Mouse (Mus musculus) NIH3T3 (cell line): Measurements from ENCODE around the gene Mast3.

ENCODE experiments used
- DNase-seq: peaks from one replicate; pipeline ENCODE4 v3.0.0-alpha.2; 2012; ENCODE audit warnings: low read depth

Mast3 gene

DNA sequence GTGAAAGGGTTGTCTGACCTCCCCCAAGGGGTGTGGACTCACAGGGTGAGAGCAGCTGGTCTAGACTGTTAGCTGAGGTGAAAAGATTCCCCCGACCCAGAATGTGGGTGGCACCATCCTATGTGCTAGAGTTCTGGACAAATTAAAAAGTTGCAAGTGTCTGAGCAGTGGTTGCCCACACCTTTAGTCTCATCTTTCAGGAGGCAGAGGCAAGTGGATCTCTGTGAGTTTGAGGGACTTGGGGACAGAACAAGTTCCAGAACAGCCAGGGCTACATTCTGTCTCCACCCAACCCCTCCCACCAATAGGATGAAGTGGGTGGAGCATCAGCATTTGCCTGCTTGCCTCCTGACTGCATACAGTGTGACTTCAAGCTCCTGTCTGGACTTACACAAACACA, 42.7 kb downstream of the Mast3 start:
- no peak for DNase-seq

DNA sequence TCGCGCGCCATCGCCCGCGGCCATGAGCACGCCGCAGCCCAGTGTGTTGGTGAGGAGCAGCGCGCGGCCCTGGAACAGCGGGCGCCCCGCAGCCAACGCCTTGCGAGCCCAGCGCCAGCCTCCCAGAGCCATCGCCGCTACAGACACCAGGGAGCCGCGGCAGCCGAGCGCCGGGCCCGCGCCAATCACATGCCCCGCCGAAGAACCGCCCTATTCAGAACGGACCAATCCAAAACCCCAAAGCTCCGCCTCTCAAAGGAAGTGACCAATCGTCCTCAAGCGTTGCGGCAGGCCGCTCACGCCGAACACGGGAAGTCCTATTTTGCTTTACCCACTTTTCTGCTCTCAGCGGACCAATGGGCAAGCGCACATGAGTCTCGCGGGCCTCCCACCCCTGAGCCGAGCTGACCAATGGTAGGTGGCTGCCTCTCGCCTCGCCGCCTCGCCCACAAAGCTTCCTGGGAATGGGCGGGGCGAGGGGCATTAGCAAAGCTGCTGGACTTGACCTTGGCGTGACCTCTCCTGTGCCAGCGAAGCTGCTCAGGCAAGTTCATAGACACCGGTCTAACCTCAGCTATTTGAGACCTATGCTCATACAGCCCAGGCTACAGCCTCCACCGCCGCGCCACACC, 44.0 kb downstream of the Mast3 start, which contains the start of gene Mpv17l2:
Mpv17l2 (minus strand) TSS at position 172 of the 632 bp plus-strand sequence.
- DNase-seq: peak; percentile 98

DNA sequence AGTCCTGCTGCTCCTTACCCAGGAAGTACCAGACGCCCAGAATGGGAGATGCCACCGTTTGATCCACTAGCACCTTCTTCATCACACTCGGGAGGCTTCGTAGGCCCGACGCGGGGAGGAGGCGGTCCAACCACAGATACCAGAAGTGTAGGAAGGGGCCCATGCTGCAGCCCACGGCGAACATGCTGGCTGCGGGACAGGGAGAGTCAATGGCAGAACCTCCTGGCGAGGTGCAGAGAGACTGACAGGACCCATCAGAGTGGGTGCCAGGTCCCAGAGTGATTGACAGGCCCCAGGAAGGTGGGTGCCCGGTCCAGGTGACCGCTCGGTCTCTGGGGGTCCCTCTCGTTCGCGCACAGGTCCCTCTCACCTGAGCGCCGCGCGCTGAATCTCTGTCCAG, 44.5 kb downstream of the Mast3 start:
- peak; percentile 40 for DNase-seq

DNA sequence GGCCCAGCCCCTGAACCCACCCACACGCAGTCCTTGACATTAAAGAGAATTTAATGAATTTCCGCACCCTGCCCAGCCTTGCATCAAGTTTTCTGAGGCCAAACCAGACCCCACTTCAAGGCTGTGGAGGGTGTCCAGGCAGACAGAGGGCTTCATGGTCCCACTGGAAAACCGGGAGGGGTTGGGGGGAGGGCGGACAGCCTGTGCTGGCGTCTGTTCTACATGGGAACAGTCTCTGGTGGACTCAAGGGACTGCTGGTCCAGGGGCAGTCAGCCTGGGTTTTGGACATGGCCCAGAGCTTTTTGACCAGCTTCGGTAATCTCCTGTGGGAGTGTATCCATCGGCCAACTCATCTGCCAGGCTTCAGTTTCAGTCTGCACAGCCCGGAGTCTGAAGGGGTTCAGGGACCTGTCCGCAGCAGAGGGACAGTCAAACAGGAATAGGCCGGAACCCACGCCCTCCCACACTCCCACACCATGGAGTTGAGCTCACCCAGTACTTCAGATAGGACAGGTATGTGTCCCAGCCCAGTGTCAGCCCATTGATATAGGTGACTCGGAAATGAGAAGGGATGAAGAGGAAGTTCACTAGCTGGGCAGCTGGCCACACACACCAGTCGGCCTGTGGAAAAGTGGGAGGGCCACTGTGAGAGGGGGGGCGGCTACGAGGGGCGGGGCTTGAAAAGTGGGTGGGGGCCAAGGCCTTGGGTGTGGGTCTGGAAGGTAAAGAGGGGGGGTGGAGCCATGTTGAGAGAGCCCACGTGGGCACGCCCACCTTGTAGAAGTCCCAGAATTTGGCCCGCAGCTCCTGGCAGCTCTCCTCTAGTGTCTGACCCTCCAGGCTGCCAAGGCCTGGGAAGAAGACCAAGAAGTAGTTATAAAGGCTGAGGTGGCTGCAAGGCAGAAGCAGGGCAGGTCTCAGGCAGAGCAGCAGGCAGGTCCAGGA, 46.0 kb downstream of the Mast3 start:
- DNase-seq: peak; percentile 66

DNA sequence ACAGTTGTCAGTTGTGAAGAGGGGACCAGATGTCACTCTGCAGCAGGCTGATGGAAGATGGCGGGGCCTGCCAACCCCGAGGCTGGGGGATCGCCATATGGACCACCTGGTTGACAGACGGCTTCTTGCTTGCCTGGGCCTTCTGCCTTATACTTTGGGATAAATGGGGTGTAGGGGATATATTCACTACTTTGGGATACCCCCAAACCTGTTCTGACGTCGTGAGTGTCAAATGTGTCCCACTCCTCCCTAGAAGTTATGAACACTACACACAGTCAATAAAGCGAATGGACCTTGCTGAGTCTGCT, 46.6 kb downstream of the Mast3 start:
- no peak for DNase-seq

DNA sequence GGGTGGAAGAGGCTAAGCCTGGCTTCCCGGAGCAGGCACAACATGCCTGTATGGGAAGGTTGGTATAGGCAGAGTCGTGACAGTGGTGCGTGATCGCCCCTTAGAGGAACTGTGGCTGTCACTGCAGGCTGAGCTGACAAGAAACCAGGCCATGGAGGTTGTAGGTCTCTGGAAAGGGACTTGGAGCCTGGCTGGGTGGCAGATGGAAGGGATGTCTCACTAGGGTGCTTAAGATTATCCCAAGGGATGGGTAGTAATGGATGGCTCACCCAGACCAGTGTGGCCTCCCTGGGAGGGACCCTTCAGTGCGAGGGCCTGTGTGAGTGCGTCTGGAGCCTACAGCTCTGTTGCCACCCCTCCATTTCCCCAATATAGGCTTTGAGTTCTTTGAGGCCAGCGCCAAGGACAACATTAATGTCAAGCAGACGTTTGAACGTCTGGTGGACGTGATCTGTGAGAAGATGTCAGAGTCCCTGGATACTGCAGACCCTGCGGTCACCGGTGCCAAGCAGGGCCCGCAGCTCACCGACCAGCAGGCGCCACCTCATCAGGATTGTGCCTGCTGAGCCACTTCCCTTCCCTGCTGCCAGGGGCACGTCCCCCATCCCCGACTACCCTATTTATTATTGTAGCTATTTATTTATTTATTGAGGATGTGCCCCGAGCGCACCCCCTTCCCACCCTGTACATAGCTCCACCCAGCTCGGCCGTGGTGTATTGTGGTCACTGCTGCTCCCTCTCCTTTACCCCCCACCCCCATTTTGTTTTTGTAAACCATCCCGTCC, 47.1 kb downstream of the Mast3 start:
- DNase-seq: peak; percentile 54

DNA sequence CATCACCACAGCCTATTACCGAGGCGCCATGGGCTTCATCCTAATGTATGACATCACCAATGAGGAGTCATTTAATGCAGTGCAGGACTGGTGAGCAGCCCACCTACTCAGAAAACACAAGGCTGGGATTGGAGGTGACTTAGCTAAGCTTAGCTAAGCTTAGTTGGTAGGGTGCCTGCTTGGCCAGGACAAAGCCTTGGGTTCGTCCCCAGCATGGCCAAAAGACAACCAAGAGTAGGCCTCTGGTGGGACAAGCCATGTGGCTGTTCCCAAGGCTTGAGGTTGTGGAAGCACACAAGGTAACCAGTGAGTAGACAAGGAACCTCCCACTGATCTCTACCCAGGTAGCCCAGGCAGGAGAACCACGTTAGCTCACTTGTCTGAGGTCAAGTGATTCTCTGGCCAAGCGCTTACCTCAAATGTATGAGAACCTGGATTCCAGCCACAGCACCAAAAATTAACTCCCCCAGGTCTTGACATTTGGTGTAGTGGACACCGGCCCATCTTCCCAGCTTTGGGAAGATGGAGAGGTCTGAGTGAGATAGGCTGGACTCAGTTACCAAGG, 48.3 kb downstream of the Mast3 start:
- DNase-seq: no peak

DNA sequence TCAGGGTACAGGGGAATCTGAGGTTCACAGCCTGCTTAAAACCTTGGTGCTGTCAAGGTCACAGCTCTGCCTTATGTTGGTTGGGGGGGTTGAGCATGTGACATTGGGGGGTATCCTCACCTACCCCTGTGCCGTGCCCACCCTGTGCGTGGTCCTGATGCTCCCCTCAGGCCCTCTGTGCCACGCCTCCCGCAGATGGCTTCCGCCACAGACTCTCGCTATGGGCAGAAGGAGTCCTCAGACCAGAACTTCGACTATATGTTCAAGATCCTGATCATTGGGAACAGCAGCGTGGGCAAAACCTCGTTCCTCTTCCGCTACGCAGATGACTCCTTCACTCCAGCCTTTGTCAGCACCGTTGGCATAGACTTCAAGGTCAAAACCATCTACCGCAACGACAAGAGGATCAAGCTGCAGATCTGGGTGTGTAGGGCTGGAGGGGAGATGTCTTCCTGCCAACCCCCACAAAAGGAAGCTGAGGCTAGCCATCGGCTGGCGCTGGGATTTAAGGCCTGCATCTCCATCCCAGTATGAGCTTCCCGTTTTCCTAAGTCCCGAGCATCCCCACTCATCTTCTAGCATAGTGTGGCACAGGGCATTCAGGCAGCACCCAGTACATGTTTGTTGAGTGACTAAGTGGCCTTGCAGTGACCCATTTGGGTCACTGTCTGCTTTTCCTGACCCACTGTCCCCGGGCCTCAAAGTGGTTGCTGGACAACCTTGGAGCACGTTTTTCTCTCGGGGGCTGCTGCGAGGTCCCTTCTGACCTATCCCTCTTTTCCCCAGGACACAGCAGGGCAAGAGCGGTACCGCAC, 49.0 kb downstream of the Mast3 start:
- no peak for DNase-seq

DNA sequence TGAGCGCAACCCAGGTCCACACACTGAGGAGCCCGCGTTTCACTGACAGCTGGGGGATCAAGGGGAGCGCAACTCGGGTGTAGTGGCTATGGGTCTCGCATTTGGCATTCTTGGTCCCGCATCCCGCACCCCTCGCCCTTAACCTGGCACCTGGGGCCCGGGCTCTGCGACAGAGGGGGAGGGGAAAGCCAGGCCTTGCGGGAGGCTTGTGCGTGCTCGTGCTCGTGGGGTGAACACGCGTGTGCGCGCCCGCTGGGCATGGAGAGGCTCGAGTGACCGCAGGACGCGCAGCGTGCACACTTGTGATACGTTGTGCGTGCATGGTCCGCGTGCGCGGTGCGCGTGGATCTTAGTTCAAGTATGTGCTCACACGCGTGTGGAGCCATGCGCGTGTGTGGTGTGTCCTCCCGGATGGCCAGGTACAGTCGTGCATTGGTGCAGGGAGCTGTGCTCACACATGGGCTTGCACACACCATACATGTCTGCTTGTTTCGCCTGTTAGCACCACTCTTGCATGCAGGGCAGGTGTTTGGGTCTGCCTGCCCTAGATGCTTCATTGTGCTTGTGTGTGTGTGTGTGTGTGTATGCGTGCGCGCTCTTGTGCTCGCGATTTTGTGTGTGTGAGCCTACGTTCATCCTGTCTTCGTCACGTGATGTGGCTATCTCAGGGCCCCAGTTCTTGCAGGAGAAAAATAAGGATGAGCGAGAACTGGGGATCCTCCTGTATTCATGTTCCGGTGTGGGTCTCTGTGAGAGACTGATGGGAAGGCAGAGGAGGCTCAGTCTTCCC, 49.8 kb downstream of the Mast3 start:
- peak; percentile 79 for DNase-seq

DNA sequence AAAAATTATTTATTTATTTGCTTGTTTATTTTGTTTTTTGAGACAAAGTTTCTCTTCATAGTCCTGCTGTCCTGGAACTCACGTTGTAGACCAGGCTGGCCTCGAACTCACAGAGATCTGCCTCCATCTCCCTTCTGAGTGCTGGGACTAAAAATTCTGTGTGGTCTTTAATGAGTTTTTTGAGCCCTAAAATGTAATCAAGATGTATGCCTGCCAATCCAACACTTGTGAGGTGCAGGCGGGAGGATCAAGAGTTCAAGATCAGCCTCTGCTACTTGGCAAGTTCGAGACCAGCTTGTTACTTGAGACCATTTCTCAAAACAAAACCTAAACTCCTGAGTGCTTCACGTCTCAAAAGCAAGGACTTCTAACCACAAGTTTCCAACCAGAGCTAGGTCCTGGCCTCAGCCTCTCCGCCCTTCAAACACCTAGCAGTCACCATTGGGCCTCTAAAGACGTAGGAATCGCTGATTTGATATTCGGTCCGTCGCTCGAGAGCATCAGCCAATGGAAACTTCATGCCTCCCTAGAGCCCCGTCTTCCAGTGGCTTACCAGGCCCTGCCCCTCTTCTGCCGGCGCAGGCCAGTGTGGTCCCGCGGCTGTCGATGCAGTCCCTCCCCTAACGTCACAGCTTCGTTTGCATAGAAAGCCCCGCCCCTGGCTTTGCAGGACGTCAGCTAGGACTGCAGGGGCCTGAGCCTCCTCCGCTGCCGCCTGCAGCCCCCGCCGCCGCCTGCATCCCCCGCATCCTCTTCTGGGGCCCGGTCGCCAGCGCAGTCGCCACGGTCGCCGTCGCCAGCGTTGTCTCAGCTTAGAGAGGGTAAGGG, 50.6 kb downstream of the Mast3 start, which contains the start of gene Rab3a:
Rab3a (plus strand) TSS at position 637 of the 828 bp plus-strand sequence.
- peak; percentile 98 for DNase-seq

DNA sequence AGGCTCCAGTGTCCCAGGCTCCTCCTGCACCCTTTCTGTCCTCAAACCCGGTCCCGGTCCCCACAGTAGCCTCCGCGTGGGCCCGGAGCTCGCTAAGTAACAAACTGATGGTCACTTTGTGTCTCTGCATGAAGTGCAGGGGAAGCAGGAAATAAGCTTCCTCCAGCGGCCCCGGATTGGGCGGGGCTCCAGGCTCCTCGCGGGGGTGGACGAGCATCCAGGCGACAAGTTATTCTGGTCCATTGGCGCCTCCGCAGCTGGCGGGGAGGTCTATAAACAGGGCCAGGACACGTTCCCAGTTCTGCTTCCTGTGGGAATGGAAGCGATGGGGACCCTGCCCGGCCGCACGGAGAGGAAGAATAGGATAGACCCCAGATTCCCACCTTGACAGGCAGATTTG, 51.7 kb downstream of the Mast3 start:
- peak; percentile 45 for DNase-seq

DNA sequence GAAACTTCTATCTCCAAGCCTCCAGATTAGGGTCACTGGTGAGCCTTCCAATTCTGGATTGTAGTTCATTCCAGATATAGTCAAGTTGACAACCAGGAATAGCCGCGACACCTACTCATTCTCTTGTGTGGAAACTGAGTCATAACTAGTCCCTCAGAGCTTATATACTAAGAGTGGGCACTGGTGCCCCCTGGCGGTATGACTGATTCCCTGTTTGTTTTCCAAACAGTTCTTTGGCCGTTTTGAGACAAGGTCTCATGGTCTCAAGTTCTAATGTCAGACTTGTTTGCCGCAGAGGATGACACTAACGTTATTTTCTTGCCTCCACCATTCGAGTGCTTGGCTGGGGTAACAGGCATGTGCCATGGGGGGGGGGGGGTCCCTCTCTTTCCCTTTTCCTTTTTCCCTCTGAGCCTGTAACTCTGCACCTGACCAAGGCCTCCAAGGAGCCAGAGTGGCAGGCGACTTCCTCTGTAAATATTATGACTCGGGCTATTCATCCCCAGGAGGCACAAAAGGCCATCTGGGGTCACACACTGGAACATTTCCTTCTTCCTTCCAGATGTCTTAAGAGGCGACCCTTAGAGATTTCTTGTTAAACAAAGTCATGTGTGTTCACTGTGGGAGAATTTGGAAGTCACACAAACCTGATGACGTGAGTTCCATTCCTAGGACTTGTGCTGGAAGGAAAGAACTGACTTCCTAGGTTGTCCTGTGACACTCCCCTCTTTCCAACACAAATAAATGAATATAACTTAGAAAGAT, 52.7 kb downstream of the Mast3 start:
- peak; percentile 89 for DNase-seq

DNA sequence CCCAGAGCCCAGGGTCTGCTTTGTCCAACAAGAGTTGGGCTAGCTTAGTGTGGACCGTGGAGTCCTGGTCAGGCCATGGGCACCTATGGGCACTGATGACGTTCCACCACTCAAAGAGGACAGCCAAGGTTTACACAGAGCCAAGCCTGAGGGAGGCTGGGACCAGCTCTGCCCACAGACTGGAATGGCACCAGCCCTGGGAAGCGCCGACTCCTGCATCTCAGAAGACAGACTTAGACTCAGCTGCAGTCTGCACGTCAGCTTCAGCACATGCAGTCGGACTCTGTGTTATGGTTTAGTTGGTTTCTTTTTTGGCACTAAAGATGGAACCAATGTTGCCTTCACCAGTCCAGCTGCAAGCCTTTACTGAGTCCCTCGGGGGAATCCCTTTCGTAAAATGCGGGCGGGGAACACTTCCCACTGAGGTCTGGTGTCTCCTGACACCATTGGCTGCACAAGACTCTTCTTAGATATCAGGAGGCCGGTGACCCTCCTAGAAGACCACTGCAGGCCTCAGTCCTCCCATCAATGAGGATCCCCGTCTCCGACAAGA, 54.6 kb downstream of the Mast3 start:
- no peak for DNase-seq

DNA sequence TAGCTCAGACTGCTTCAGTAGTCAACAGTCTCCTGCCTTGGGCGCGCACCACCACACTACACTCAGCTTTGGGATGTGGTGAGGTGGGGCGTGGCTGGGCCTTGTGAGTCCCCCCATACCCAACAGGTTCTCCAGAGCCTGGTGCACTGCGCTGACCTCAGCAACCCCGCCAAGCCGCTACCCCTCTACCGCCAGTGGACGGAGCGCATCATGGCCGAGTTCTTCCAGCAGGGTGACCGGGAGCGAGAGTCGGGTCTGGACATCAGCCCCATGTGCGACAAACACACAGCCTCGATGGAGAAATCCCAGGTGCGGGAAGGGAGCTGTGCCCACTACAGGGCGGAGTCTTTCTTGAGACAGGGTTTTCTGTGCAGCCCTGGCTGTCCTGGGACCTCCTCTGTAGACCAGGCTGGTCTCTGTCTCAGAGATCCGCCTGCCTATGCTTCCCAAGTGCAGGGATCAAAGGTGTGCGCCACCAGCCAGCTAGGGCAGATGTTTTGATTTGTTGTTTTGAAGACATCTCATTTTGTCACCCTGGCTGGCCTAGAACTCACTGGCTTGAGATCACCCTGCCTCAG, 55.7 kb downstream of the Mast3 start:
- no peak for DNase-seq

DNA sequence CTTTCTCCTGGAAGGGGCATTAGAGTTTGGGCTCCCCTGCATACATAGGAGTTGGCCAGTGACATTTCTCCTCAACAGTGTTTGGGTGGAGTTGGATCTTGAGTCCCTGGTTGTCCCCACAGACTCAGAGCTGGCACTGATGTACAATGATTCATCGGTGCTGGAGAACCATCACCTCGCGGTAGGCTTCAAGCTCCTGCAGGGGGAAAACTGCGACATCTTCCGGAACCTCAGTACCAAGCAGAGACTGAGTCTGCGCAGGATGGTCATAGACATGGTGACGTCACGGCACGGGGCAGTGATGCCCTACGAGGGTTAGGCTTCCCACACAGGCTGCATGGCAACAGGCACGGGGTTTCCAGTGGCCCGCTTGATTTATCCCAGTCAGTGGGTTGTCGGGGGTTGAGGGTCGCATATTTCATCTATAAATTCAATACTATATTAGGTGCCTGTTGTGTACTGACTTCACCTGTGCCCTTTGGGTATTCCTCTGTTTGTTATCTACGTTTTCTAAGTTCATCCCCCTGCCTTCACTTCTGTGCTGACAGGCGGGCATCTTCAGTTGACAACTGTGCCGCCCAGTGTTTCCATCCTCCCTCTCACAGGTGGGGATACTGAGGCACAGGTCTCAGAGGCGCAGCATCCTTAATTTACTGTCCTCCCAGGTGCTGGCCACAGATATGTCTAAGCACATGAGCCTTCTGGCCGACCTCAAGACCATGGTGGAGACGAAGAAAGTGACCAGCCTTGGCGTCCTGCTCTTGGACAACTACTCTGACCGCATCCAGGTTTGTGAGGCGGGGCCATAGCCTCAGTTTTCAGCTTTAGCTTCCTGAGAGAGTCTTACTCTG, 56.4 kb downstream of the Mast3 start:
- no peak for DNase-seq

DNA sequence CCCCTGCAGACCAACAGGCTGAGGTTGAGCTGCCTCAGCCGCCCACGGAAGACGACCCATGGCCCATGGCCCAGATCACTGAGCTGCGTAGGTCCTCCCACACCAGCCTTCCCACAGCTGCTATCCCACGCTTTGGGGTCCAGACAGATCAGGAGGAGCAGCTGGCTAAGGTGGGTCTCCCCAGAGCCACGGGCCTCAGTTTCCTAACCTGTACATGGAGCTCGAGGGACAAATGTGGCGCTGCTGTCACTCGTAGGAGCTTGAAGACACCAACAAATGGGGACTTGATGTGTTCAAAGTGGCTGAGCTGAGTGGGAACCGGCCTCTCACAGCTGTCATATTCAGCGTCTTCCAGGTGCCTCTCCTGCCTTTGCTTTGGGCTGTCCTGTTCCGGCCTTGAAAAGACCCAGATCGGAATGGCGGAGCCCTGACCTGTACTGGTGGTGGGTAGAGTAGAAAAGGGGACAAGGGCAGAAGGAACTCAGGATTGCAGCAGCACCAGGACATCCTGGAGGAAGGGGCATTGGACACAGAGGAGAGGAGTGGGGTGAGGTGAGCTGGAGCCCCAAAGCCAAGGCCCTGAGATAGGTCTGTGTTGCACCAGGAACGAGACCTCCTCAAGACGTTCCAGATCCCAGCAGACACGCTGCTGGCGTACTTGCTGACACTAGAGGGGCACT, 57.5 kb downstream of the Mast3 start:
- no peak for DNase-seq

DNA sequence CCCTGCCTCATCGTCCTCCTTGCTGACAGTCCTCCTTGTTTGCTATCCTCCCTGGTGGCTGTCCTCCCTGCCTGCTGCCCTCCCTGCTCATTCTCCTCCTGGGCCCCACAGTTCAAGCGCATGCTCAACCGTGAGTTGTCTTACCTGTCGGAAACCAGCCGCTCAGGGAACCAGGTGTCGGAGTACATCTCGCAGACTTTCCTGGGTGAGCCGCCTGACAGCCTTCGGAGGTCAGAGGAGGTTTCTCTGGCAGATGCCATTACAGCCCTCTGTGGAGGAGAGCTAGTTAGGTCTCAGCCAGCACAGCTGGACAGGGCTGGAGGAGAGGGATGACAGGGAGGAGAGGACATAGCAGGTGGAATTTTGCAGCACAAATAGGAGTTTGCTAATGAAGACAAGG, 58.2 kb downstream of the Mast3 start:
- DNase-seq: no peak
